Mouse (Mus musculus): ENCODE measurements at regions not wholly inside any gene's neighbourhood (a gene's known extent, or its start where the extent isn't known, plus 50 kb on each side); places are given as distances from the start of the nearest gene placed in this dataset.

- Histone ChIP-seq H3K4me3 (ENCODE audit: control insufficient read depth in 1 of 2, insufficient read depth in 1 of 2, low read depth in 1 of 2, low read length in 2 of 2) (no peak overlapping the region), H3K9ac (ENCODE audit: low read length) (peak overlapping the region; percentile 60)
These were observed 443.3 kb downstream of the Cd83 start for GRCm38 (mm10) chr13:44227706-44228459.

GRCm38 (mm10) chr13:44228540-44229135 lies 444.1 kb downstream of the Cd83 start:
- H3K4me2 ChIP-seq (ENCODE audit: low read length), result peak overlapping the region; percentile 55
- 6% methylated on average over 16 of the region's 16 CpGs for WGBS
- peaks cover 13% of the 10 kb centered on the region; the same call in 1 of the 2 replicates for H3K9me3 ChIP-seq (ENCODE audit: control insufficient read depth, low read length)
- peak overlapping the region; percentile 20 for H3K4me3 ChIP-seq (ENCODE audit: control insufficient read depth in 1 of 2, insufficient read depth in 1 of 2, low read depth in 1 of 2, low read length in 2 of 2)
- H3K9ac ChIP-seq (ENCODE audit: low read length), result peak overlapping the region; percentile 60
- H3K36me3 ChIP-seq (ENCODE audit: control insufficient read depth, insufficient read depth, low read length), result no peaks in the 10 kb centered on the region
- ATAC-seq (ENCODE audit: insufficient number of reproducible peaks, insufficient read depth, low FRiP score, low read depth), result no peak
- H3K27ac ChIP-seq (replicated peaks in 1 of 2; ENCODE audit: control insufficient read depth in 1 of 2, insufficient read depth in 1 of 2, low read depth in 2 of 2, low read length in 2 of 2), result peak overlapping the region; percentile 85 to 93
- no peaks in the 10 kb centered on the region for H3K27me3 ChIP-seq (ENCODE audit: control insufficient read depth, insufficient read depth, low read length)
- H3K4me1 ChIP-seq (ENCODE audit: control insufficient read depth in 2 of 2, insufficient read depth in 2 of 2, low read length in 2 of 2), result peaks cover 32 to 47% of the 10 kb centered on the region in 2 experiments

More at GRCm38 (mm10) chr13:44227706-44228459, 443.3 kb downstream of the Cd83 start:
- Histone ChIP-seq H3K27ac (replicated peaks in 1 of 2; ENCODE audit: control insufficient read depth in 1 of 2, insufficient read depth in 1 of 2, low read depth in 2 of 2, low read length in 2 of 2) (peak overlapping the region; percentile 85 to 93), H3K4me1 (ENCODE audit: control insufficient read depth in 2 of 2, insufficient read depth in 2 of 2, low read length in 2 of 2) (peaks cover 32 to 47% of the 10 kb centered on the region in 2 experiments), H3K36me3 (ENCODE audit: control insufficient read depth, insufficient read depth, low read length) (no peaks in the 10 kb centered on the region), H3K4me2 (ENCODE audit: low read length) (peak overlapping the region; percentile 55), H3K9me3 (ENCODE audit: control insufficient read depth, low read length) (peaks cover 13% of the 10 kb centered on the region; the same call in 1 of the 2 replicates), H3K27me3 (ENCODE audit: control insufficient read depth, insufficient read depth, low read length) (no peaks in the 10 kb centered on the region)
- no peak for ATAC-seq (ENCODE audit: insufficient number of reproducible peaks, insufficient read depth, low FRiP score, low read depth)
- 80% methylated on average over 14 of the region's 14 CpGs for WGBS

- Histone ChIP-seq H3K4me1 (ENCODE audit: control insufficient read depth in 2 of 2, insufficient read depth in 2 of 2, low read length in 2 of 2) (peaks cover 32 to 47% of the 10 kb centered on the region in 2 experiments), H3K27me3 (ENCODE audit: control insufficient read depth, insufficient read depth, low read length) (no peaks in the 10 kb centered on the region), H3K27ac (replicated peaks in 1 of 2; ENCODE audit: control insufficient read depth in 1 of 2, insufficient read depth in 1 of 2, low read depth in 2 of 2, low read length in 2 of 2) (peak overlapping the region; percentile 85 to 93), H3K9me3 (ENCODE audit: control insufficient read depth, low read length) (peaks cover 12% of the 10 kb centered on the region; the same call in 1 of the 2 replicates), H3K9ac (ENCODE audit: low read length) (peak overlapping the region; percentile 60), H3K4me2 (ENCODE audit: low read length) (peak overlapping the region; percentile 55), H3K36me3 (ENCODE audit: control insufficient read depth, insufficient read depth, low read length) (no peaks in the 10 kb centered on the region), H3K4me3 (ENCODE audit: control insufficient read depth in 1 of 2, insufficient read depth in 1 of 2, low read depth in 1 of 2, low read length in 2 of 2) (peak overlapping the region; percentile 20)
- ATAC-seq (ENCODE audit: insufficient number of reproducible peaks, insufficient read depth, low FRiP score, low read depth), result no peak
- WGBS, result 3% methylated on average over 7 of the region's 7 CpGs
These were observed 444.6 kb downstream of the Cd83 start for GRCm38 (mm10) chr13:44229136-44229611.

GRCm38 (mm10) chr13:44231403-44231802 lies 446.8 kb downstream of the Cd83 start:
- Histone ChIP-seq H3K9ac (ENCODE audit: low read length) (0 out of 2 replicates have a peak overlapping the region, but pooled peaks have one; percentile 5), H3K4me2 (ENCODE audit: low read length) (no peak overlapping the region), H3K27me3 (ENCODE audit: control insufficient read depth, insufficient read depth, low read length) (no peaks in the 10 kb centered on the region), H3K27ac (replicated peaks in 1 of 2; ENCODE audit: control insufficient read depth in 1 of 2, insufficient read depth in 1 of 2, low read depth in 2 of 2, low read length in 2 of 2) (no peak overlapping the region), H3K4me3 (ENCODE audit: control insufficient read depth in 1 of 2, insufficient read depth in 1 of 2, low read depth in 1 of 2, low read length in 2 of 2) (no peak overlapping the region), H3K9me3 (ENCODE audit: control insufficient read depth, low read length) (no peaks in the 10 kb centered on the region), H3K36me3 (ENCODE audit: control insufficient read depth, insufficient read depth, low read length) (no peaks in the 10 kb centered on the region), H3K4me1 (ENCODE audit: control insufficient read depth in 2 of 2, insufficient read depth in 2 of 2, low read length in 2 of 2) (peaks cover 37 to 51% of the 10 kb centered on the region in 2 experiments)
- ATAC-seq (ENCODE audit: insufficient number of reproducible peaks, insufficient read depth, low FRiP score, low read depth), result no peak
- WGBS, result 63% methylated on average over 4 of the region's 4 CpGs

GRCm38 (mm10) chr13:44231868-44232715 lies 447.5 kb downstream of the Cd83 start:
- Histone ChIP-seq H3K27me3 (ENCODE audit: control insufficient read depth, insufficient read depth, low read length) (no peaks in the 10 kb centered on the region), H3K4me2 (ENCODE audit: low read length) (no peak overlapping the region), H3K36me3 (ENCODE audit: control insufficient read depth, insufficient read depth, low read length) (no peaks in the 10 kb centered on the region), H3K4me1 (ENCODE audit: control insufficient read depth in 2 of 2, insufficient read depth in 2 of 2, low read length in 2 of 2) (peaks cover 37 to 51% of the 10 kb centered on the region in 2 experiments), H3K27ac (replicated peaks in 1 of 2; ENCODE audit: control insufficient read depth in 1 of 2, insufficient read depth in 1 of 2, low read depth in 2 of 2, low read length in 2 of 2) (no peak overlapping the region), H3K9me3 (ENCODE audit: control insufficient read depth, low read length) (no peaks in the 10 kb centered on the region), H3K9ac (ENCODE audit: low read length) (peak overlapping the region; percentile 5; the same call in 1 of the 2 replicates), H3K4me3 (ENCODE audit: control insufficient read depth in 1 of 2, insufficient read depth in 1 of 2, low read depth in 1 of 2, low read length in 2 of 2) (no peak overlapping the region)
- 53% methylated on average over 18 of the region's 18 CpGs for WGBS
- no peak for ATAC-seq (ENCODE audit: insufficient number of reproducible peaks, insufficient read depth, low FRiP score, low read depth)

GRCm38 (mm10) chr13:44232716-44233051 lies 448.1 kb downstream of the Cd83 start:
- Histone ChIP-seq H3K36me3 (ENCODE audit: control insufficient read depth, insufficient read depth, low read length) (no peaks in the 10 kb centered on the region), H3K9me3 (ENCODE audit: control insufficient read depth, low read length) (no peaks in the 10 kb centered on the region), H3K9ac (ENCODE audit: low read length) (no peak overlapping the region), H3K27me3 (ENCODE audit: control insufficient read depth, insufficient read depth, low read length) (no peaks in the 10 kb centered on the region), H3K4me1 (ENCODE audit: control insufficient read depth in 2 of 2, insufficient read depth in 2 of 2, low read length in 2 of 2) (peaks cover 37 to 50% of the 10 kb centered on the region in 2 experiments), H3K4me2 (ENCODE audit: low read length) (no peak overlapping the region), H3K4me3 (ENCODE audit: control insufficient read depth in 1 of 2, insufficient read depth in 1 of 2, low read depth in 1 of 2, low read length in 2 of 2) (no peak overlapping the region), H3K27ac (replicated peaks in 1 of 2; ENCODE audit: control insufficient read depth in 1 of 2, insufficient read depth in 1 of 2, low read depth in 2 of 2, low read length in 2 of 2) (no peak overlapping the region)
- WGBS, result 85% methylated on average over 6 of the region's 6 CpGs
- no peak for ATAC-seq (ENCODE audit: insufficient number of reproducible peaks, insufficient read depth, low FRiP score, low read depth)

- no peak for ATAC-seq (ENCODE audit: insufficient number of reproducible peaks, insufficient read depth, low FRiP score, low read depth)
- H3K27ac ChIP-seq (replicated peaks in 1 of 2; ENCODE audit: control insufficient read depth in 1 of 2, insufficient read depth in 1 of 2, low read depth in 2 of 2, low read length in 2 of 2), result no peak overlapping the region
- no peak overlapping the region for H3K4me3 ChIP-seq (ENCODE audit: control insufficient read depth in 1 of 2, insufficient read depth in 1 of 2, low read depth in 1 of 2, low read length in 2 of 2)
- H3K4me2 ChIP-seq (ENCODE audit: low read length), result no peak overlapping the region
- no peaks in the 10 kb centered on the region for H3K36me3 ChIP-seq (ENCODE audit: control insufficient read depth, insufficient read depth, low read length)
- H3K9me3 ChIP-seq (ENCODE audit: control insufficient read depth, low read length), result no peaks in the 10 kb centered on the region
- H3K9ac ChIP-seq (ENCODE audit: low read length), result no peak overlapping the region
- WGBS, result 61% methylated on average over 6 of the region's 6 CpGs
- peaks cover 32 to 48% of the 10 kb centered on the region in 2 experiments for H3K4me1 ChIP-seq (ENCODE audit: control insufficient read depth in 2 of 2, insufficient read depth in 2 of 2, low read length in 2 of 2)
- H3K27me3 ChIP-seq (ENCODE audit: control insufficient read depth, insufficient read depth, low read length), result no peaks in the 10 kb centered on the region
These were observed 449.7 kb downstream of the Cd83 start for GRCm38 (mm10) chr13:44234241-44234640.
